Mouse (Mus musculus) frontal cortex, adult (tissue): Measurements from ENCODE around the gene Fam216a.
"Not testable (repeated sequence)": the region's sequence is repeated elsewhere in the genome, so short reads cannot be mapped to it uniquely, and the experiment has no call there.

Experiments
- ATAC-seq: cut with Nextera tagmentation; 2 replicates; pipeline ENCODE4 v1.9.2; 2017; ENCODE audit warnings: mild to moderate bottlenecking, moderate library complexity, mixed read lengths; ENCODE audit not compliant: low TSS enrichment

Gene Fam216a

GRCm38 (mm10) chr5:122320205-122320781 is 51.9 kb downstream of the Fam216a start:
- no peak for ATAC-seq

GRCm38 (mm10) chr5:122319474-122320204 is 52.5 kb downstream of the Fam216a start:
- peak; percentile 44; the same call in 1 of the 2 replicates for ATAC-seq

DNA sequence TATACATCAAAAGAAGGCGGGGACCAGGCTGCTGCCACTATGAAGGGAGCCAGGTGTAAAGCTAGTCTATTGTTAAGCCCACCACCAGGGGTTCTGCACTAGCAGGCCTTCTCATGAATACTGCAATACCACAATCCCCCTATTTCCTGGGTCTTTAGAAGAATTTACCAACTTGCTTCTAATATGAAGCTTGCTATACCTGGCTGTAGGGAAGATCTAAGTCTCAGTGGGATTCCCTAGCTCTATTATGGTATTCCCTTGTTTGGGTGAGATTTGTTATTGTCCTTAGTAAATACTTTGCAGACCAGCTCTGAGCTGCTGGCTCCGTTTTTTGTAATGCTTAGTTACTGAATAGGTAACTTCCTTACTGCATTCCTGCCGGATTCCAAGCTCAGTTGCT is 53.2 kb downstream of the Fam216a start:
- ATAC-seq = not testable (repeated sequence)

DNA sequence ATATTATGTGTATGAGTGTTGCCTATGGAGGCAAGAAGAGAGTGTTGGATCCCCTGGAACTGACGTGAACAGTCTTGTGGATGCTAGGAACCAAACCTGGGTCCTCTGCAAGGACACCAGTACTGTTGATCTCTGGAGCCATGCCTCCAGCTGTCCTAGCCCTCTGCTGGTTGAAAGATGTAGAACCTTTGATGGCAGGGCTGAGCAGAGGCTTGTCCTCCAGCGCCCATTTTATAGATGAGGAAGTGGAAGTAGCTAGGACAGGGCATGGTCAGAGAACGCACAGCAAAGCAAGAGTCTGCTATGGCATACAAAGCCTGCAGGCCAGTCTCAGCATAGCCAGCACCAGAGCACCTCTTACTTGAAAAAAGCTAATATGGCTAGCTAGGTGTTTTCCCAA is 54.1 kb downstream of the Fam216a start:
- no peak for ATAC-seq

DNA sequence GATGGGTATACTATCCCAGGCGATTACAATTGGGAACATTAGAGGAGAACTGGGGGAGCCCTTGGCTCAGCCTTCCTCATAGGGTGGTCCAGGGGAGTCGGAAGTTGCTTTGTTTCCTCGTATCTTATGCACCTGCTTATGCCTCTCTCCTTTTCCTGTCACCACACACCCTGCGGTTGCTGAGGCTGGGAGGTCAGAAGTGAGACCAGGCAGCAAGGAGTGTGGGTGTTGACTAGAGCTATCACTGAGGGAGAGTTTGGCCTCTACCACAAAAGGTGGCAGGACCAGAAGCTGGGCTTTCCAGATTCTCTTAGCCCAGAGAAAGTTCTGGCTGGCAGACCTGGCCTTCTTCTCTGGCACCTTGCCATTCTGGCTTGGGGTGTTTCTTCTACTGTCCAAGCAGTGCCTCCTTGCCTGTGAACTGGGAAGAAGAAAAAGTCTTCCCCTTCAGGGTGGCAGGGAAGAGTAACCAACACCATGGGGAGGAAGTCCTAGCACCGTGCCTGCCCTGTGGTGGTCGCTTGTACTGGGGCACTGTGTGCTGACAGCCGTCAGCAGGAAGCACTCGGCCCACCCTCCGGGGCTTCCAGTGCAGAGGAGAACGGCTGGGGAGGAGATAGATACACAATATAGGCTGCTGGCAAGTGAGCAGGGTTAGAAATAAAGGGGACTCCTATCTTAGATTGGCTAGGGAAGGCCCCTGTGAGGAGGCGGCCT is 54.7 kb downstream of the Fam216a start:
- ATAC-seq = no peak

DNA sequence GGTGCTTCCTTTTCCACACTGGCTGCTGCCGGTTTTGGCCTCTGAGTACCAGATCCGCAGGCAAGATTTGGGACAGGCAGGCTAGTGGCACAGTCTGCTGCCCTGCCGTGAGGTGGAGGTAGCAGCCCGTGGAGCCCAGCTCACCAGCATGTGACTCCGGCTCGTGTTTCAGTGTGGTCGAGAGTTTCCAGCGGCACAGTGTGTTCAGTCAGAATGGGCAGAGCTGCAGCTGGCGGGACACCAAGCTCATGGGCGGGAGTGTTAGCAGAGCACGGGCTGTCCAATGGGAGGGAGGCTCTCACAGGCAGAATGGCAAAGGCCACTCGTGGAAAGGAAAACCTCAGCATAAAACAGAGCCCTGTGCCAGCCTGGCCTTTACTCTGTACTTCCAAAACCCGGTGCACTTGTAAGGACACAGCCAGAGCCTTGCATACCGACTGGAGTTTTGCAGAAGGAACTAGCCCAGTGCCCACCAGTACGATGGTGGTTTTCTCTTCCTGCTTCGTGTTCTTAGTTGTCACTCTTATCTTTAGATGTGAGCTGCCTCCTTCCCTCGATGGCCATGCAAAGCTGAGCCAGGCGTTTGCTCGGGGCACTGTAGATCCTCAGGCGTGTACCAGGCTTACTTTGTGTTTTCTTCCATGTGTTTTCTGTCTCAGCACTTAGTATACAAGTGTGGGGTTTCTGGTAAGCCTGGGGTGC is 57.0 kb downstream of the Fam216a start:
- ATAC-seq = peak; percentile 85
